Mouse (Mus musculus) ES-Bruce4 (cell line): ENCODE results near the gene Fam227b. TPM values are rescaled to one million over a fixed set of nuclear protein-coding genes. Genes with fewer than 3 reads are reported as not detected.
A peak's percentile ranks its signal among the peaks of the same experiment; 100 is the strongest.

Source experiments
- H3K27ac ChIP-seq: 2 replicates; pipeline ENCODE4 v1.5.1; 2012; ENCODE audit warnings: low read length, inconsistent platforms; ENCODE audit not compliant: insufficient read depth
- H3K27me3 ChIP-seq: 2 replicates; pipeline ENCODE4 v1.6.1; 2012; ENCODE audit warnings: mild to moderate bottlenecking, low read length, inconsistent platforms; ENCODE audit not compliant: control insufficient read depth, poor library complexity, insufficient read depth, severe bottlenecking
- H3K36me3 ChIP-seq: 2 replicates; pipeline ENCODE4 v1.6.1; 2012; ENCODE audit warnings: inconsistent platforms, mild to moderate bottlenecking, low read length, moderate library complexity; ENCODE audit not compliant: control insufficient read depth, poor library complexity, insufficient read depth, severe bottlenecking
- H3K4me1 ChIP-seq: one replicate; pipeline ENCODE4 v1.8.1; 2011; ENCODE audit warnings: low read length; ENCODE audit not compliant: control insufficient read depth, insufficient read depth
- H3K4me3 ChIP-seq: 2 replicates; pipeline ENCODE4 v1.5.1; 2011; ENCODE audit warnings: low read depth, mild to moderate bottlenecking, low read length
- H3K9ac ChIP-seq: 2 replicates; pipeline ENCODE4 v1.6.1; 2012; ENCODE audit warnings: low read depth, mild to moderate bottlenecking, inconsistent platforms; ENCODE audit not compliant: poor library complexity, severe bottlenecking
- H3K9me3 ChIP-seq: replicated peaks from 2 replicates; pipeline ENCODE4 v1.6.1; 2012; ENCODE audit warnings: mild to moderate bottlenecking, low read length, inconsistent platforms; ENCODE audit not compliant: control insufficient read depth, poor library complexity, insufficient read depth, severe bottlenecking
- CTCF ChIP-seq: IDR thresholded peaks from one replicate; pipeline ENCODE4 v1.8.1; 2011; ENCODE audit warnings: low read depth, low read length
- EP300 ChIP-seq: IDR thresholded peaks from 2 replicates; pipeline ENCODE4 v1.6.1; 2011; ENCODE audit warnings: low read depth, low read length; ENCODE audit not compliant: insufficient read depth
- POLR2A ChIP-seq: IDR thresholded peaks from one replicate; pipeline ENCODE4 v1.8.1; 2011; ENCODE audit warnings: low read length; ENCODE audit not compliant: insufficient read depth
- polyA plus RNA-seq: library from polyadenylated mRNA; stranded (reverse); fragments of >200 nt; gene quantifications from 2 replicates; pipeline ENCODE4 v1.2.4, GENCODE M21; 2011; ENCODE audit warnings: low read depth; ENCODE audit not compliant: missing spikeins, insufficient read depth, insufficient read length

Fam227b gene
- polyA plus RNA-seq, 1 experiment: not detected

GRCm38 (mm10) chr2:125943301-125943700 lies 208.5 kb downstream of the Fam227b start:
- H3K9ac ChIP-seq: no peak overlapping the region
- H3K4me1 ChIP-seq: no peaks in the 10 kb centered on the region
- H3K9me3 ChIP-seq: no peaks in the 10 kb centered on the region
- no peaks in the 10 kb centered on the region for H3K27me3 ChIP-seq
- no peak overlapping the region for H3K4me3 ChIP-seq
- no peak overlapping the region for H3K27ac ChIP-seq
- TF ChIP-seq POLR2A (no peak), CTCF (no peak), EP300 (no peak)
- no peaks in the 10 kb centered on the region; the same call in 1 of the 2 replicates for H3K36me3 ChIP-seq

DNA sequence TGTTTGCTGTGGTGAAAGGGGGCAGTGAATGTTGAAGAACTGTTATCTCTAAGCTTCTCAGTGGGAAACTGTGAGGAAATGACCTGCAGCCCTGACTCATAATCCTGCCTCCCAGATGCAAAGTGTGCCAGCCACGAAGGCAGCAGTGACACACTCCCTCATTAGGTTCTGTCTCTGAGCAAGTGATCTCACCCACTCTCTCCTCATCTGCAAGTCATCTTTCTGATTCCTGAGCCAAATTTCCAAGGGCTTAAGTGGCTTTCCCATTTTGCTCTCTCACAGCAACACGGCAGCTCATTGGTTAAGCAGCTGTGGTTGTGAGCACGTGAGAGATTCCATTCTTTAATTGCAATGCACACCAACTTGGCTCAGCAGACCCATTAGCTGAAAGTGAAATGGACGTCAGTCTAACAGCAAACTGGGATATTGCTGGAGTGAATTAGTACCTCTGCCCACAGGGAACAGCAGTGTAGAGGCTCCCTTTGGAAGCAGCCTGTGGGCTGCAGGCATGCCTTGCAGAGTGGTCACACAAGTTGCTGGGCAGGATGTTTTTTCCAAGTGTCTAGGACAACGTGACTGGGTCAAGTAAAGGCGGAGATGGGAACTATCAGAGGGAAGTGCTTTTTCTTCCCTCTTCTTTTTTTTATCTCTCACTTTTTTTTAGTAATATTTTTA lies 210.6 kb downstream of the Fam227b start:
- Histone ChIP-seq H3K36me3 (no peaks in the 10 kb centered on the region), H3K9ac (no peak overlapping the region)
- TF ChIP-seq POLR2A (no peak), CTCF (no peak), EP300 (no peak)

GRCm38 (mm10) chr2:125938993-125939642 lies 212.7 kb downstream of the Fam227b start:
- Histone ChIP-seq H3K27me3 (no peaks in the 10 kb centered on the region), H3K9ac (no peak overlapping the region), H3K4me3 (no peak overlapping the region), H3K4me1 (no peaks in the 10 kb centered on the region), H3K27ac (no peak overlapping the region), H3K9me3 (no peaks in the 10 kb centered on the region), H3K36me3 (no peaks in the 10 kb centered on the region)
- TF ChIP-seq EP300: no peak
- TF ChIP-seq POLR2A: no peak
- TF ChIP-seq CTCF: no peak

More for the DNA sequence above, 210.6 kb downstream of the Fam227b start:
- Histone ChIP-seq H3K4me1 (no peaks in the 10 kb centered on the region), H3K27ac (no peak overlapping the region), H3K9me3 (no peaks in the 10 kb centered on the region), H3K27me3 (no peaks in the 10 kb centered on the region), H3K4me3 (no peak overlapping the region)

DNA sequence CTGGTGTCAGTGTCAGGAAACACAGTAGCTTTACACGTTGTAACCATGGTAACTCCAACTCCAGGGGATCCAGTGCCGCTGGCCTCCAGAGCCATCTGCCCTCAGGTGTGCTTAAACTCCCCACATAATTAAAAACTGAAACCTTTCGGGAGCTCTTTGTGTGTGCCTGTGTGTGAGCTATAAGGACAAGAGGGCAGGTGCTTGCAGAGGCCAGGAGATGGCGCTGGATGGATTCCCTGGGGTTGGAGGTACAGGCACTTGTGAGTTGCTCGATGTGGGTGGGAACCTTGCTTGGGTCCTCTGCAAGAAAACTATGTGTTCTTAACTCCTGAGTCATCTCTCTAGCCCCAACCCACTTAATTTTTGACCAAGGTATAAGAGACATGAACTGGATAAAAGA lies 215.4 kb downstream of the Fam227b start:
- H3K27ac ChIP-seq: no peak overlapping the region
- H3K27me3 ChIP-seq: no peaks in the 10 kb centered on the region
- no peak for TF ChIP-seq POLR2A
- TF ChIP-seq CTCF: peak; percentile 58
- H3K4me1 ChIP-seq: no peaks in the 10 kb centered on the region
- H3K9me3 ChIP-seq: no peaks in the 10 kb centered on the region
- no peak overlapping the region for H3K9ac ChIP-seq
- no peak overlapping the region for H3K4me3 ChIP-seq
- no peaks in the 10 kb centered on the region for H3K36me3 ChIP-seq

GRCm38 (mm10) chr2:125933977-125934376 lies 217.8 kb downstream of the Fam227b start:
- no peak overlapping the region for H3K4me3 ChIP-seq
- TF ChIP-seq EP300 (no peak), CTCF (no peak), POLR2A (no peak)

More at GRCm38 (mm10) chr2:125933977-125934376, 217.8 kb downstream of the Fam227b start:
- H3K9ac ChIP-seq: no peak overlapping the region
- no peaks in the 10 kb centered on the region for H3K9me3 ChIP-seq
- H3K36me3 ChIP-seq: no peaks in the 10 kb centered on the region
- no peaks in the 10 kb centered on the region for H3K27me3 ChIP-seq
- no peaks in the 10 kb centered on the region for H3K4me1 ChIP-seq
- H3K27ac ChIP-seq: no peak overlapping the region

Other genes with a start within 250 kb of the Fam227b start
- 0.34 TPM in 1 of 2 replicates, not detected in the other for gene Fgf7, start 117.3 kb downstream of the Fam227b start, polyA plus RNA-seq
- gene Dtwd1, start 137 bp upstream of the Fam227b start, polyA plus RNA-seq: 19.5 and 20.5 TPM in 2 replicates
- not detected in 2 replicates for gene Gm17555, start 63.1 kb upstream of the Fam227b start, polyA plus RNA-seq